Mouse (Mus musculus) spleen, postnatal 14 days (tissue): ENCODE data around the gene Tk1.

Experiments
- DNase-seq, 2 experiments: peaks; one replicate each; pipeline ENCODE4 v3.0.0; 2021 to 2022; ENCODE audit warnings: low spot score in 2 of 2

Tk1 gene

DNA sequence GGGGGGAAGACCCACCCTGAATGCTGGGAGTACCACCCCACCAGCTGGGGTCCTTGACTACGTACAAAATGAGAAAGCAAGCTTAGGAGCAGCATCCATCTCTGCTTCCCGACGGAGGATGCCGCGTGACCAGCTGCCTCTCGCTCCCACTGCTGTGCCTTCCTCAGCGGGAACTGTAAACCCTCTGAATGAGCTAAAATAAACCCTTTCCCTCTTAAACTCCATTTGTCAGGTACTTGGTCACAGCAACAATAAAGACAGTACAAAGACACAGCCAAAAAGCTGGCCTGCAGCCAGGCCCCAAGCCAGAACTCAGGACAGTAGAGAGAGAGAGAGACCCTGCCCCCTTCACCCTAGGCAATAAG lies 56.2 kb downstream of the Tk1 start:
- DNase-seq, result no peak

DNA sequence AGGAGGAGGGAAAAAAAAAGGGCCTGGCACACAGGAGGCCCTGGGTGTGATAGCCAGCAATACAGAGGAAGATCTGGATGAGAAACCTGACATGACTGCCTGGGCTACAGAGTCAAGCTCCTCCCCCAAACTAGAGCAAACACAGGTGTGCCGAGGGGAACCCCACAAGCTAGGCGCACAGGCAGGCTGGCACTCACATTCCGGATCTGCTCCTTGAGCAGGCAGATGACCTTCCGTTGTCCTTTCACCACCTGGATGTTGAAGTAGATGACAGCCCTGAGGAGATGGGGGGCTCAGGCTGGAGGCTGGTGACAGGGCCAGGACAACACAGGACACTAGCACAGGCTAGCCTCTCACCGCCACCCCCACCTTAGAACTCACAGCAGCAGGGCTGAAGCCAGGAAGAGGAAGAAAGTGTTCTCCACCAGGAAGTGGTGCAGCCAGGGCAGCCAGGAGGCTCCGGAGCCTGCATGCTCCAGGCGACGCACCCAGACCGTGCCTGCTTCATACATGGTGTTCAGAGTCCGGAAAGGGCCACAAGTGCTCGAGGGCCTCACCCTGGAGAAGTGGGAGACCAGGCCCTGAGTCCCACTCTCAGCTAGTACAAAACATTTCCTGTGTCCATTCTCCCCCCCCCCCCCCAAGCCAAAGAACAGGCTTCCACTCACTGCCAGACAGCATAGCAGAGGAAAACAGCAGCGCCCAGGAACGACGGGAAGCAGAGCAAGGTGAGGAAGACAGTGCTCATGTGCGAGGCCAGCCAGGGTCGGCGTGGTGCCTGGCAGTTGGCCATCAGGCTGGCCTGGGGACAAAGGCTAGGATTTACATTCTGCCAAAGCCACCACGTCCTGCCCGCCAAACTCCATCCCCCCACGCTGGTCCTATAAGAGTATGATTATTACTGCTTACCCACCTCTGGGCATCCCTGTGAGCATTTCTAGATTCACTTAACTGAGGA lies 56.9 kb downstream of the Tk1 start:
- DNase-seq, result no peak

DNA sequence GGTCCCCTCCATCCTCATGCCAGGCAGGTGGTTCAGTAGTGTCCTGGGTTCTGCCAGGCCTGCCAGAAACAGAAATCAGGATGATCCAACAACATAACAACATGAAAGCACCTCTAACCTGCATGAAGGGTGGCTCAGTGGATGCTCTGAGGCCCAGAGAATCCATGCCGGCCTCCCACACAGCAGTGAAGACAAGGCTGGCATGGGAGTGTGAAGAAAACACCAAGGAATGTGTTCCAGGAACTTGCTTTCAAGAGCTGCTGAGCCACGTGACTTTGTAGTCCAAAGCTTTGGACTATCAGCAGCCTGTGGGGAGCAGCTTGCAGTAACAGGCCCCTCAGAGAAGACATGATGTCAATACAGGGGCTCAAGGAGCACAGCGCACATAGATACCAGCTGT lies 59.6 kb downstream of the Tk1 start:
- DNase-seq, result no peak
